Mouse (Mus musculus): ENCODE measurements around the gene Paxx.

Gene Paxx

DNA sequence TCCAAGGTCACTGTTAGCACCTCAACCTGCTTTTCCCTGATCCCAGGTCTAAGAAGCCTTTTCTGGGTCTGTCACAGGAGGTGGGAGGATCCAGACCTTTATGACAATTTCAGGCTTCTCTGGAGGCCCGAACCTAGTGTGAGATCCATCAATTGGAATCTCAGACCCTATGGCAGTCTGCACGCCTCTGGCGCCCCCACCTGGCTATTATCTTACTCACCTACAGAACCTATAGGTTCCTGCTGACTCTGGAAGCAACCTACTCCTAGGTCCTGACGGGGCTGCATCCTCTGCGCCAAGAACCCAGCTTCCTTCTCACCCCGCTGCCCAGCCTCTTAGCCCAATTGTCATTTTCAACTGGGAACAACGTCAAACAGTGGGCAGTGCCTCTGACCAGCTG, 22.1 kb upstream of the Paxx start:
- peak in 1 of 2 experiments; percentile 80 for DNase-seq (ENCODE audit: inconsistent age in 2 of 2, low spot score in 1 of 2)

DNA sequence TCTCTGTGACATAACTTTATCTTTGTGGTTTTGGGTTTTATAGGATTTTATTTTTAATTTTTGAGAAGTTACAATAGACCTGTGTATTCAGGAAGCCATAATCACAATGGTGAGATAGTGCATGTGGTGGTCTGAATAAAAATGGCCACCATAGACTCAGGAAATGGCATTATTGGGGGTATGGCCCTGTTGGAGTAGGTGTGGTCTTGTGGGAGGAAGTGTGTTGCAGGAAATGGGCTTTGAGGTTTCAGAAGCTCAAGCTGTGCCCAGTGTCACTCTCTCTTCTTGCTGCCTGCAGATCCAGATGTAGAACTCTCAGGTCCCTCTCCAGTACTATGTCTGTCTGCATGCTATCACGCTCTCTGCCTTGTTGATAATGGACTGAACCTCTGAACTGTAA, 19.6 kb upstream of the Paxx start:
- no peak for DNase-seq (ENCODE audit: inconsistent age in 2 of 2, low spot score in 1 of 2)

DNA sequence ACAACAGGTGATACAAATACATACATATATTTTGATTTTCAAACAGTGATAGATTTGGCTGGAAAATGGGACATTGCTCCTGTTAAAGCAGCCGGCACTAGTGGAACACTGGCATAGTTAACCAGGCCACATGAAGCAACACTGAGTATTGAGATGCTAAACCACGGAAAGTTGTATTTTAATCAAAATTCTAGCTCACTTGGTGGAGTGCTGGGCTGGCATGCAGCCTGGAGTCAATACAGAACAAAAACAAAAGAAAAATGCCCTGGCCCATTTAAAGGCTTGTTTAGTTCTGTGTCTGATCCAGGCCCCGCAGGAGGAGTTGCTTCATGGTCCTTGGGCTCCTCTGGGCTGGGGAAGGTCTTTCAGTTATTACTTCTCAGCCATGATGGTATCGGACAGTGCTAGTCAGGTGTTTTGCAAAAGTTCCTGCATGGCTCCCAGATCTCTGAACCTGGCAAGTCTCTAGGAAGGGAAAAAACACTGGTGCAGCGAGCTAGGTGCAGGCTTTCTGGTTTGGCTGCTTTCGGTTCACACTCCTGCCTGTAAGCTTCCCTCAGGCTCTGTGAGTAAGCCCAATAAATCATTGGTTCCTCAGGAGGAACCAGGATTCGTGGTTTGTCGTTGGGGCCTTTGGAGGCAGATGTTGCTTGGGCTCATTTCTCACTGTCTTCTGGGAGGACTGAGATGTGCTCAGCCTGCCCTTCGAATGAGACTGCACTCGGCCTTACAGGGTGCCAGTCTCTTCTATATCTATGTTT, 18.8 kb upstream of the Paxx start:
- peak; percentile 75 to 89 for DNase-seq (ENCODE audit: inconsistent age in 2 of 2, low spot score in 1 of 2)

DNA sequence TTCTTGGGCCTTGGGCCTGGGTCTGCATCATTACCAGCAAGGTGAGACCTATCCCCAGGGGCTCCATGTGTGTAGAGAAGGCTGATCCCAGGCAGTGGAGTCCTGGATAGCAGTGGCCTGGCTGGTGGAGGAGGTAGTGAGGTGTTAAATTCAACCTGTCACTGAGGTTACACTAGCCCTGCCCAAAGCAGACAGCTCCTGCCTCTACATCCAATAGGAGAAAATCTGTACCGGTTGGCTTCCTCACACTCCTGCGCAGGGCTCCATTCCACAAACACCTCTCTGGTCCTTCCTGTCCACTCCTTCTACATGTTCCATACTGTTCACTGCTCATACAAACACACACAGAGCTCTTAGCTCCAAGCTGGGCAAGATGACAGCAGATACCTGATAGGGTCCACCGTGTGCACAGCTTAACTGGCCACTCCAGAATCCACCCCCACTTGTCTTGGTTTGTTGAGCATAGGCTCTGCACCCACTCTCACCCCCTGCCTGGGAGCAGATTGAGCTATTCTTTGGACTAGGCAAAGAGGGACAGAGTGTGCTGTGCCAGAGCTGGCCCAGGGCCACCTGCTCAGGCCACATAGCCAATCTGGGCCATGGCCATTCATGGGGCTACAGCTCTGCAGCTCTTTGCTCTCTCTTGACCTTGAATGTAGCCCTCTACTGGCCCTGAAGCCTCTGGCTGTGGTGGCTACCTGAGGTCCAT, 17.2 kb upstream of the Paxx start:
- peak; percentile 87 to 89 for DNase-seq (ENCODE audit: inconsistent age in 2 of 2, low spot score in 1 of 2)

DNA sequence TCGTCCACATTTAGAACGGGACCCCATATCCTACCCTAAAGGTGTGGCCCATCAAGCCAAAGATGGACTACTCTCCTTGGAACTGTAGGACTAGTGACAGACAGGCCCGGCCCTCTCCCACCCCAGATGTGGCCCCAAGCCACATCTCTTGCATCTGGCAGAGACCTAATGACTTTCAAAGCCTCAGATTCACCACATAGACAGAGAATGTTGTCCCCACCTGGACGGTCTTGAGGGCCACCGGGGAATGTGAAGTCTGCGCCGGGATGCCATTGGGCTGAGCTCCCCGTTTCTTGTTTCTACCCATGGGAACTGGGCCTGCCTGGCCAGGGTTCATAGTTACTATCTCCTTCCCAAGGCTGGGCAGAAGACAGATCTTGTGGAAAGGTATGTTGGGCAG, 16.6 kb upstream of the Paxx start:
- no peak for DNase-seq (ENCODE audit: inconsistent age in 2 of 2, low spot score in 1 of 2)

DNA sequence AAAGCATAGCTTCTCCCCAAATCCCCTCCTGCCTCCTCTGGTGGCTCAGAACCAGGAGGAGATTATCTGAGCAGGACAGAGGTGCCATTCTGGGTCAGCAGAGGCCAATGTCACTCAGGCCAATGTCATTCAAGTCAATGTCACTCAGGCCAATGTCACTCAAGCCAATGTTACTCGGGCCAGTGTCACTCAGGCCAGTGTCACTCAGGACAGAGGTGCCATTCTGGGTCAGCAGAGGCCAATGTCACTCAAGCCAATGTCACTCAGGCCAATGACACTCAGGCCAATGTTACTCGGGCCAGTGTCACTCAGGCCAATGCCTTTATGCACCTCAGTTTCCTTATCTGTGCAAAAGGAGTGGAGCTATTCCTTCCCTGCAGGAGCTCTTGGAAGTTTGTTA, 11.7 kb upstream of the Paxx start:
- DNase-seq (ENCODE audit: inconsistent age in 2 of 2, low spot score in 1 of 2) = peak in 1 of 2 experiments; percentile 34

DNA sequence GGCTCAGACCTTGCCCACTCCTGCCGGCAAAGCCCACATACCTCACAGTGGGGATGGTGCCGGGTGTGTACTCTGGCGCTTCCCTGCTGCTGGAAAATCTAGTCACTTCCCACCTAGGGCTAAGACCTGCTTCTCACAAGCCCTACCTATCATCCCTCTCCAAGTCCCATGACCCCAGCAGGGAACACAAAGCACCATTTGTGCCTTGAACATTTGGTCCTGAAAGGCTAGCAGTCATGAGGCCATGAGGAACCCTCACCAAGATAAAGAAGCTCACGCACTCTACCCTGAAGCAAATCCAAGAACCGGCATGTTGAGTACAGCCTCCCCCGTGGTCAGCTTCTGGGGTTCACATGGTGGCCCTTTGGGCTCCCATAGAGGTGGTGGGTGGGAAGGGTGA, 9.1 kb upstream of the Paxx start, which contains the start of gene Ptgds:
Gene Ptgds, minus strand, starts transcription at position 78 of the 400 bp plus-strand sequence.
- DNase-seq (ENCODE audit: inconsistent age in 2 of 2, low spot score in 1 of 2) = no peak

DNA sequence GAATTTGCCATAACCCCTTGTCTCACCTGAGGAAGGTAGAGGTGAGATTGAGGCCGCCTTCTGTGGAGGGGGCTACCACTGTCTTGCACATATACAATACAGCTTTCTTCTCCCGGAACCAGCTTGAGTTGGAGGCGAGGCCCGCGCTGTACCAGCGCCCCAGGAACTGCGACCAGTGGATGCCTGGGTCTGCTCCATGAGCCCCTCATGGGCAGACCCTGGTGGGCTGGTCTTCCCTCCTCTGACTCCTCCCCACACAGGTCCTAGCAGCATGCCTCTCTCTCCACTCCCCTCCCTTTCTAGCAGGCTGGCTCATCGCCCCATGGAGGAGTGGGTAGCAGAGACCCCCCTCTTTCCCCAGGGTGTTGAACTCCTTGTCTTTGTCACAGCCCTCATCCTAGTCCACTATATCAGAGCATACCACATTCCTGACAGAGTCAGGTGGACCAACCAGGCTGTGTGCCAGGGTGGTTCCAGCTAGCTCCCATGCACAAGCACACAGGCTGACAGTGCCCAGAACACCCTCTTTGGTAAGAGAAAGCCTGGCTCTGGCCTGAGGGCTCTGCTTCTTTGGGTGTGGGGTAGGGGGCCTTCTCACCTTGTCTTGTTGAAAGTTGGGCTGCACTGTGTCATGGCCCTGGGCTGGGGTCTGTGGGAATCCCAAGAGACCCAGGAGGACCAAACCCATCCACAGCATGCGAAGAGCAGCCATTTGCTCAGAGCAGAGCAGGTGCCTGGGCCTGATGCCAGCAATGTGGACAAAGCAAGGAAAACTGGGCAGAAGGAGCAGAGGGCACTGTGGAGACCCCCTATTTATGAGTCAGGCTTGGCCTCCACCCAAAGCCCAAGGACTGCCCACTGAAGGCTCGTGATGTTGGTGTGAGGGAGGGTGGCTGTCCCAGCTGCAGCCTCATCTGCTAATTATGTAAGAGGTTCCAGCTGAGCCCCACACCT, 8.3 kb upstream of the Paxx start:
- DNase-seq (ENCODE audit: inconsistent age in 2 of 2, low spot score in 1 of 2) = peak; percentile 37 to 52

DNA sequence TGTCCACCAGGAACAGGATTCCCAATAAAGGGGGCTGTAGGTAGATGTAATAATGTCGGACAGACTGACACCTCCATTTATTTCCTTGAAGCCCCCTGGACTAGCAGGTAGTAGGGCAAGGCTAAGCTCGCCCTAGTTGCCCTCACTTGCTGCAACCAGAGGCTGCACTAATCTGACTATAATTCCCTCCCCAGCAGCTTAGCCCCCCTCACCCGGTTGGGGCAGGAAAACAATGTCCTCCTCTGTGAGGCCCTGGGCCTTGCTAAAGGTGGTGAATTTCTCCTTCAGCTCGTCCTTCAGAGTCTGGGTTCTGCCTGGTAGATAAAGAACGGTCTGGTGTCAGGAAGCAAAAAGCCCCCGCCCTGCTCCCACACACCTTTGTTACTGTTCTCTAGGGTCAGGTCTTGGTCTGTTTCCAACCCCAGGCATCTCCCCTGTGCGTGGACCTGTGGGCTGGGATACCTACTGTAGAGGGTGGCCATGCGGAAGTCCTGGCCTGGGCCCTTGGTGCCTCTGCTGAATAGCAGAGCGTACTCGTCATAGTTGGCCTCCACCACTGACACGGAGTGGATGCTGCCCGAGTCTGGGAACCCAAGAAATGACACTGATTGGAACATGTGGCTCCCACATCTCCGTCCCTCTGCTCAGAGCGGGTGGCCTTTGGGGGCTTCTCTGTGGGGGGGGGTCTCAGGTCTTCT, 6.9 kb upstream of the Paxx start:
- DNase-seq (ENCODE audit: inconsistent age in 2 of 2, low spot score in 1 of 2) = peak in 1 of 2 experiments; percentile 45

DNA sequence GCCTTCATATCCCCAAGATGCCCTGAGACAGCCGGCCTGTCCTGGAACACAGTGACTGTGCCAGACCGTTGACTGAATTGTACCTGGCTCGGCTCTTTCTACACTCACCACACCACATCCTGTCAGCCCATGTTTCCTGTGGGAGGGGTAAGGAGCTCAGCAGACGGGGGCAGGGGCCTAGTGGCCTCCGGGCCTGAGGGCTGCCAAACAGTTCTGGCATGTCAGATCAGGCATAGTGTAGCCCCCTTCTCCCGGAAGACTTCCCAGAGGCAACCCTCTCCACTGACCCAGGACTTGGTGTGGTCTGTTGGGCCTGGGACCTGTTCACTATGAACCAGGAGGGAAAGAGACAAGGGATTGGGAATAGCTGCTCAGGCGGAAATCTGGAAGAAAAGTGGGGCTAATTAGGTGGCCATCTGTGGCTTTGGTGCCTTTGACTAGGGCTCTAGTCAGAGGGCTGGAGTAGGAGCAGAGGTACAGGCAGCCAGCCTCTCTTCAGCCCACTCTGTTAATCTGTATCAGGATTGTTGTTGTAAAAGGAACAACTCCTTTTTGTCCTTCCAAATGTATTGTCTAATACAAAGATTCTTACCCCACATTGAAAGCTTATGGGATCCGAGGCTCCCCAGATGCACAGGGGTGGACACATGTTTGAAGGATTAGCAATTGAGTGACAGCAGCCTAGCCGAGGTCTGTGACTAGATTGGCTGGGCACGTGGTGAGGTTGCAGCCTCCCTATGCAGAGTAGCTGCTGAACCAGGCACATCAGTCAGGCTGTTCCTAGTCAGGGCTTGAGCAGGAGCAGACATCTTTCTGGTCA, 5.1 kb upstream of the Paxx start:
- DNase-seq (ENCODE audit: inconsistent age in 2 of 2, low spot score in 1 of 2) = no peak

DNA sequence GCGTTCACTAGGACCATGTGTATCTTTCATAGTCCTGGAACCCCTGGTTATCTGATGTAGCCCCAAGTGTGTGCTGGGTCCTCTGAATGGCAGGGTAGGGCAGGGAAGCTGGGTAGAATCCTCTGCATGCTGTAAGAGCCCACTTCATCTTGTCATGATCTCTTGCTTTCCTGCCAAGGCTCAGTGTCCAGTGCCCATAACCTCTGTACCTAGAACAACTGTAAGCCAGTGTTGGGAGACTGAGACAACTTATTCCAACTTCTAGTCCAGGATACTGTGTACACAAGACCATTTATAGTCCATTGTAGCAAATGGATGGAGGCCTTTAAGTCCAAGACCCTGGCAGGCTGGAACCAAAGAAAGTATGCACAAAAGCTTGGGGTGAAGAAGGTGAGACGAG, 4.4 kb upstream of the Paxx start:
- no peak for DNase-seq (ENCODE audit: inconsistent age in 2 of 2, low spot score in 1 of 2)

DNA sequence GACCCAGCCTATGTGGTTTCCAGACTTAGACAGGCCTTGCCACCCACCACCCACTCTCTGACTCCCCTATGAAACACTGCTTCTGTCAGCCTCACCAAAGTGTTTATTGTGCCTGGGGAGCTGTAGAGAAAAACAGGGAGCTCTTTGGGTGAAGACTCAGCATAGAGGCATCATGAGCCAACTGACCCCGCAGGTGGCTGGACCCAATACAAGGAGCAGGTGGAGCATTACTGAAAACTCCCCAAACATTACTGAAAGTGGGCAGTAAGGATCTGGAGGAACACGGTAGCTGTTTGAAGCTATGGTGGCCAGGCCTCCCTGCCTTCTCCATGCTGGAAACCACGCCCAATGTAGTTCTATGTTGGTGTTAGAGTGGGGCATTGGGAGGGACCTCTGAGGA, 2.7 kb upstream of the Paxx start:
- DNase-seq (ENCODE audit: inconsistent age in 2 of 2, low spot score in 1 of 2) = no peak

DNA sequence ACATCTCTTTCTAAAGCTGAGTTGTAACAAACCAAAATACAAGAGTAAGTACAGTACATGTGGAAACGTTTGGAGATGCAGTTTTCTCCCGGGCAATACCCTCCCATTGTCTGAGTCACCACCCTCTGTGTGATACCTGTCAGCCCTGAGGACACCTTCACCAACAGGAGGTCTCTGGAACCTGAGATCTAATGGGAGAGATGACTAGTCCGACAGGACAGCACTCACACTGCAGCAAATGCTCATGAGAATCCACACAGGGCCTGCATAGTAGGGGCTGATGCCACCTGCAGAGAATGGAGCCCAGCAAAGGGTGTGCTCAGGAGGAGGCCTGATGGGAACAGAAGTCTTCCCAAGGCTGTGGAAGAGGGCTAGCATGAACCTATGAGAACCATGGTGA, 513 bp upstream of the Paxx start:
- DNase-seq (ENCODE audit: inconsistent age in 2 of 2, low spot score in 1 of 2) = peak in 1 of 2 experiments; percentile 53

DNA sequence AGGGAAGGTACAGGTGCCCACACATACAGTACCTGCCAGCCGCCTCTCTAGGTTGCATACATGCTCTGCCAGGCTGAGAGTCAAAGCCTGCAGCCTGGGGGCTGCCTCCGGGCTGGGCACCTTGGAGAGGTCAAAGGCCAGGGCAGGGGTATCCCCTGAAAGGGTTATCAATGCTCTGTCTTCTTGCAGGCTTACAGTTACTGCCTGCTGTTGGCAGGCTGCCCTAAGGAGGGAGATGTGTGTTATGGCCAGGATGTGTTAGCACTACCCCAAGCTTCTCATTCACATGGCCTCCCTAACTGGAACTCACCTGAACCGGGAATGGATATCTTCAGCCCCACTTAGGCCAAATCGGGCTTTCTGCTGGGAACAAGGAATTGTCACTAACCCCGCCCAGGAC, 759 bp downstream of the Paxx start:
- DNase-seq (ENCODE audit: inconsistent age in 2 of 2, low spot score in 1 of 2) = no peak

DNA sequence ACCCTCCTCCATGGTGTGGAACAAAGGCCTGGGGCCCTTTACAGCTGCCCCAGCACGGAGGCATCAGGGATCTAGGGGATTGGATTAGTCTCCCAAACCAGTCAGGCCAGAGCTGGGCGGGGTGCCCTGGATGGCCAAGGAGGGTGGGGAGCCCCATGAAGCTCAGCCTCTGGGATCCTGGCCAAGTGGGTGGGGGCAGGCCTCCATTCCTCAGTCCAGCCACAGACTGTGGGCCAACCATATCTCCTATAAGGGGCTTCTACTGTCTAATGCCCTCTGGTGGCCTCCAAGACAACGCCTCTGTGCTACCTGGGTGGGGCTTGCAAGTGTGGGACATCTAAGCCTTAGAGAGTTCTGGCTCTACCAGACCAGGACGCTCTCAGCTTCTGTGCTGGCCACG, 2.0 kb downstream of the Paxx start:
- DNase-seq (ENCODE audit: inconsistent age in 2 of 2, low spot score in 1 of 2) = no peak

DNA sequence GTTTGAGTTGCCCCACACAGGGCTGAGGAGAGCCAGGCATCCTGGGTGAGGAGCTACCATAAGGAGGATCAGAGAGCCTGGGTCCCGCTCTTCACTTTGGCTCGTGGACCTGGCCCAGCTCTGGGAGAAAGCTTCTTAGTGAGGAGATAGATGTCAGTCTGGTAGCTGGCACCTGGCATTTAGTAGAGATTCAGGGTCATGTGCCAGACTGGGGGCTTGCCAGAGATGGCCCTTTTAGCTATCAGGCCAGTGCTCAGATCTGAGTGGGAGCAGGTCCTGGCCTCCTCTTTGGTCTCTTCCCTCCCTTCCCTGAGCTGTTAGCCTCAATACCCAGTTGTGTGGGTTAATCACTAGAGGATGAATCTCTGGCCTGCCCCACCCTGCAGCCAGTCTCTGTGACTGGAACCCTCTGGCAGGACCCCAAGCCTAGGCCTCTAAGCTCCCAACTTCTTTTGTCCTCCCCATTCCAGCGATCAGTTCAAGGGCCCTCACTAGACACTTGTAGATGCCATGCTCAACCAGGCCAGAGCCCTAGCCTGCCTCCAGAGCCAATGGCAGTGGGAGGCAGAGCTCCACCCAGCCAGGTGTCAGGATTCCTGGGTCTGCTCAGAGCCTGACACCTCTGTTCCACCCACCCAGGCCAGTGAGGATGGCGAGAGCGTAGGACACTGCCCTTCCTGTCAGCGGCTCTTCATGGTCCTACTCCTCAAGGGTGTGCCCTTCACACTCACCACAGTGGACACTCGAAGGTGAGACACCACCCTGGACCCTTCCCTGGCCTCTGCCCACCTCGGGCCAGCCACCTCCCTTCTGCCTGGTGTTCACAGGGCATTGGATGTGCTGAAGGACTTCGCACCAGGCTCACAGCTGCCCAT, 3.6 kb downstream of the Paxx start:
- no peak for DNase-seq (ENCODE audit: inconsistent age in 2 of 2, low spot score in 1 of 2)

DNA sequence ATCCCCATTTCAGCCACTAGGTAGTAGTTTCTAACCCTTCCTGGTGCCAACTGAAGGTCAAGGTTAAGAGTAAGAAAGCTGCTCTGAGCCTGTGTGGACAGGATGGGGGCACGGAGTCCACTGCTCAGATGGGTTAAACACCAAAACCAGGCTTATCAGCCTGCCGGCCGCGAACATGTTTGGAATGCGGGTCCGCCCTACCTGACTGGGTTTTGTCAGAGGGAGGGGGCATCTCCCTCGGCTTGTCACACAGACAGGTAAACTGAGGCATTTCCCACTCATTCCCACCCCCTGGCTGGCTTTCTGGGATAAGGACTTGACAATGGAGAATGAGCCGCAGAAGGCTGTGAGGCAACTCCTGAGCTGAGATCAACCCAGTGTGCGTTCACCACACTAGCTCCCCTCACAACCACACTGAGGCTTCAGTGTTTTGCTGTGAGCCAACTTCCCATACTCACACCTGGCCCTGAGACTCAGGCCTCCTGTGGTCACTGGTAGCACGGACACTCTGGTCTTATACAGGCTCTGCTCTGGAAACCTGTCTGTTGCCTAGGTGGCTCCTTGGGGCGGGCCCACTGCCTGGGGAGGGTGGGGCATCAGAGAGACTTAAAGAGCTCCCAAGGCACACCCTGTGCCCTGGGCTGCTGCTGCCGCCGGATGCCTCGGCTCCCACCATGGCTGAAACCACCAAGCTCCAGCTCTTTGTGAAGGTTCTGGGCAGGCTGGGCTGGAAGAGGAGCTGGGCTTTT, 4.5 kb downstream of the Paxx start, which contains the start of gene Clic3:
Gene Clic3, plus strand, starts transcription at position 634 of the 749 bp plus-strand sequence.
- DNase-seq (ENCODE audit: inconsistent age in 2 of 2, low spot score in 1 of 2) = peak in 1 of 2 experiments; percentile 27

DNA sequence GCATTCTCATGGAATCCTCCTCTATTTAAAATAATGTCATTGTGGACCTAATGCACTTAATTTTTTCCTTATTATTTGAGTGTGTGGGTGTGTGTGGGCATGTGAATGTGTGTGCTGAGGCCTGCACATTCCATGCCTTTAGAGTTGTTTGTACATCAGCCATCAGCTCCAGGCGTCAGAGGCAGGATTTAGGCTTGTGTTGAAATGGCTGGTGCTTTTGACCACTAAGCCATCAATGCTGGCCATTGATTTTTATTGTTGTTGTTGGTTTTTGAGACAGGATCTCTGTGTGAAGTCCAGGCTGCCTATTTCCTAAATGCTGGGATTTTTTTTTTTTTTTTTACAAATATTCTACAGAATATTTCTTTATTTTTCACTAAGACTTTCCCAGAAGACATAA, 7.9 kb downstream of the Paxx start:
- DNase-seq (ENCODE audit: inconsistent age in 2 of 2, low spot score in 1 of 2) = no peak

Data from adrenal gland, adult (tissue).